Mouse (Mus musculus): ENCODE measurements around the gene Hspa1l.
"Not testable (repeated sequence)": the region's sequence is repeated elsewhere in the genome, so short reads cannot be mapped to it uniquely, and the experiment has no call there.

Hspa1l gene

DNA sequence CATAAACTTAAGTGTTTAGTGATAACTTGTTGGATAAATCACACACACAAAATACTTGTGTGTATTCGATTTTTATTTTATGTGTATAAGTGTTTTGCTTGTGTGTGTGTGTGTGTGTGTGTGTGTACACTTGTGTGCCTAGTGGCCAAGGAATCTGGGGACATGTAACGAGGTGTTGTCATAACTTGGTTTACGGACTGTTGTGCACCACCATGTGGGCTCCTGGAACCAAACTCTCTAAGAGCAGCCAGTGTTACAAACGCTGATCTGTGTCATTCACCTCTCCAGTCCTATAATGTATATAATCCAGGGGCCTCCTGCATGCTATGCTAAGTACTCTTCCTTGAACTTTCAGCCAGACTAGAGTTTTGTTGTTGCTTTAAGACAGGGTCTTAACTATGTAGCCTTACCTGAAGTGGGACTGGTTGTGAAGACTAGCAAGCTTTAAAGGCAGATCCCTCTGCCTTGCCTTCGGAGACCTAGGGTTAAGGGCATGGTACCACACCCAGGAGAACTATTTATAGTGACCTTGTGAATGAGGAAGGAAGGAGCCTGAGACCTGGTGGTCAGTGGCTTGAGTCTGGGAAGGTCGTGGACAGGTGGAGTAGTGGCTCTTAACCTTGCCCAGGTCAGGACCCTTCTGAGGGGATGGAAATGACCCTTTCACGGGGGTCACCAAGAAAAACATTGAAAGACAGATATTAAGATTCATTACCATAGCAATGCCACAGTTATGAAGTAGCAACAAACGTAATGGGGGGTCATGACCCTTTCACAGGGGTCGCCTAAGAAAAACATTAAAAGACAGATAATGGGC lies 30.7 kb downstream of the Hspa1l start:
- DNase-seq (ENCODE audit: low spot score in 2 of 2), result no peak

DNA sequence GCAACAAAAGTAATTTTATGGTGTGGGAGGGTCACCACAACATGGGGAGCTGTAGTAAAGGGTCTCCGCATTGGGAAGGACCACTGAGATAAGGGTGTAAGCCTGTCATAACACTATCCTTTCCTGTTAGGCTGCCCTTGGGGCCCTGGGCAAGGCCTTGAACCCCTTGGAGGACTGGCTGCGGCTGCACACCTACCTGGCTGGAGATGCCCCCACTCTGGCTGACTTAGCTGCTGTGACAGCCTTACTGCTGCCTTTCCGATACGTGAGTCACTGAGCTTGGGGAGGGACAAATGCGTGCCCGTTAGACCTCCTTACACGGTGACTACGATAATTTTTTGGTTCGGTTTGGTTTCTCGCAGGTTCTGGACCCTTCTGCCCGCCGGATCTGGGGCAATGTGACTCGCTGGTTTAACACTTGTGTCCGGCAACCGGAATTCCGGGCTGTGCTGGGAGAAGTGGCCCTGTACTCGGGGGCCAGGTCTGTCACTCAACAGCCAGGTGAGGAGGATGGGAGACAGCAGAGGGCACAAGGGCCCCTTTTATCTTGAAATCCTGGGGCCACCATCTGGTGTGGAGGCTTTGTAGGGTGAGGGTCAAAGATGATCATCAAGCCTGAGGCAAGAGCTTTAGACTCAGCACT lies 31.7 kb downstream of the Hspa1l start:
- no peak for DNase-seq (ENCODE audit: low spot score in 2 of 2)

DNA sequence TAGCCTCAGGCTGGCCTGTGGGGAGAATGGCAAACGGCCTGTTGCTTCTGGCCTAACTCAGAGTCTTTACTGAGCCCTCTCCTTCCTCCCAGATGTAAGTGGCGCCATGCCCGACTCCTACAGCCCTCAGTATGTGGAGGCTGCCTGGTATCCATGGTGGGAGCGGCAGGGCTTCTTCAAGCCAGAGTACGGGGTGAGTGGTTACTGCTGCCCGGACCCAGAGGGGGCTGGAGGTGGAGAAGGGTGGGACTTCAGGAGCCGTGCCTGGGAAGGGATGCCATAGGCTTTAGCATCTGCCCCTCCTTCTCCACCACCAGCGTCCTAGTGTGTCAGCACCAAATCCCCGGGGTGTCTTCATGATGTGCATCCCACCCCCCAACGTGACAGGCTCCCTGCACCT lies 32.7 kb downstream of the Hspa1l start:
- no peak for DNase-seq (ENCODE audit: low spot score in 2 of 2)

DNA sequence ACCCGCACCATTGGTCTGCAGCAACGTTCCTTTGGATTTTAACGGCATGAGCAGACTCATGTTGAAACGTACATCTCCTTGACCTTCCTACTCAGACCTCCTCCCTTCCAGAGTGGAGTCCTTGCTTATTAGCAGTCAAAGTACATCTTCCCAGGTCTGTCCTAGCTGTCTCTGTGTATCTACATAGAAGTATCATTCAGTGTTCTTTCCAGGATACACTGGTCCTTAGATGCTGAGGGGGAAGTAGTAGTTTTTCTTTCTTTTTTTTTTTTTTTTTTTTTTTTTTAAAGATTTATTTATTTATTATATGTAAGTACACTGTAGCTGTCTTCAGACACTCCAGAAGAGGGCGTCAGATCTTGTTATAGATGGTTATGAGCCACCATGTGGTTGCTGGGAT lies 33.4 kb downstream of the Hspa1l start:
- not testable (repeated sequence) for DNase-seq (ENCODE audit: low spot score in 2 of 2)

DNA sequence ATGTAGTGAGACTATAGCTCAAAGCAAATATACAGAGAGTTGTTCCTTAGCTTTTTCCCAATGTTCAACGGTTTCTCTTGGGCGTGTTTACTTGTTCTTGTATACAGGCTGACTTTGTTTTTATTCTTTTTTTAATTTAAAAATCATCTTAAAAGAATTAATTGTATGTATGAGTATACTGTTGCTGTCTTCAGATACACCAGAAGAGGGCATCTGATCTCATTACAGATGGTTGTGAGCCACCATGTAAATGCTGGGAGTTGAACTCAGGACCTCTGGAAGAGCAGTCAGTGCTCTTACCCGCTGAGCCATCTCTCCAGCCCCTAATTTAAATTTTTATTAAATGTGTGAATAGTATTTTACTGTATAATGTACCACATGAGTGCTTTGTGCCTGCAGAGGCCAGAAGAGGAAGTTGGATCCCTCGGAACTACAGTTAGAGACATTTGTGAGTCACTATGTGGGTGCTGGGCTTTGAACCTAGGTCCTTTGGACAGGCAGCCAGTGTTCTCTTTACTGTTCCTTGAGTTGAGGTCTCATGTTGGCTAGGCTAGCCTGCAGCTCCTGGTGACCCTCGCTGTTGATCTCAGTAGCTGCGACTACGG lies 35.0 kb downstream of the Hspa1l start:
- DNase-seq (ENCODE audit: low spot score in 2 of 2), result no peak

DNA sequence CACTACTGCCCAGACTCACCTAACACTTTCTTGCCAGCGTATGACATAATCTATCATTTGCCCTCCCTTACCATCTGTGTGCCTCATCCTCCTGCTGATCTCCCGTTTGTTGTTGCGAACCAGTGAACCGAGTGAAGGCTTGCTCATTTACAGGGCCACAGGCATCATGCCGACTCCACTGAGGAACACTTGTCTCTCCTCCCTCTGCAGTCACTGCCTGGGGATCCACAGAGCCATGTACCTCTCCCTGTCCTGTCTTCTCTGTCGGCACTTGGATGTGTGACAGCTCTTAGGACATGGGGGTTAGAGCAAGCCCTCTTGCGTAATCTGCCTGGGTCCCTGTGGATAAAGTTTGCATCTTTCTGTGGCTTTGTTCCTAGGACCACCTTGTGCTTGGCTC lies 37.1 kb downstream of the Hspa1l start:
- DNase-seq (ENCODE audit: low spot score in 2 of 2), result no peak

DNA sequence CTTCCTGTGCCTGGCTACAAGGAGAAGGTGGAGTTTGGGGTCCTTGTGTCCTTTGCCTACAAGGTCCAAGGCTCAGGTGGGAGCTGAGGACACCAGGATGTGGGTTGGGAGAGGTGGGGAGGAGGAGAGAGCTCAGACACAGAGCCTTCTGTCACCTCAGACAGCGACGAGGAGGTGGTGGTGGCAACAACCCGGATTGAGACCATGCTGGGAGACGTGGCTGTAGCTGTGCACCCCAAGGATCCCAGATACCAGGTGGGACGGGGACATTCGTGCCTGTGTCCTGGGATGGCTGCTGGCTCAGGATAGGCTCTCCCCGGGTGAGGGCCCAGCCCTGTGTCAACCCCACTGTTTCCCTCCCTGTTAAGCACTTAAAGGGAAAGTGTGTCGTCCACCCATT lies 38.9 kb downstream of the Hspa1l start:
- DNase-seq (ENCODE audit: low spot score in 2 of 2), result no peak

DNA sequence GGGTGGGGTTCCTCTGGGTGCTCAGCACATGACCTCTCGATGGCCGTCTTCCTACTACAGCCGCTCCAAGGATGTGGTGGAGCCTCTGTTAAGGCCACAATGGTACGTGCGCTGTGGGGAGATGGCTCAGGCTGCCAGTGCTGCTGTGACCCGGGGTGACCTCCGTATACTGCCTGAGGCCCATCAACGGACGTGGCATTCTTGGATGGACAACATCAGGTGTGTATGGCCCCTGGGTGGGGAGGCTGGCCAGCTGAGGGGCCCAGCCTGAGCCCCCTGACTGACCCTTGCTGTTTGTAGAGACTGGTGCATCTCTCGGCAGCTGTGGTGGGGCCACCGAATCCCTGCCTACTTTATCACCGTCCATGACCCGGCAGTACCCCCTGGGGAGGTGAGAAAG lies 39.9 kb downstream of the Hspa1l start:
- DNase-seq (ENCODE audit: low spot score in 2 of 2), result no peak

DNA sequence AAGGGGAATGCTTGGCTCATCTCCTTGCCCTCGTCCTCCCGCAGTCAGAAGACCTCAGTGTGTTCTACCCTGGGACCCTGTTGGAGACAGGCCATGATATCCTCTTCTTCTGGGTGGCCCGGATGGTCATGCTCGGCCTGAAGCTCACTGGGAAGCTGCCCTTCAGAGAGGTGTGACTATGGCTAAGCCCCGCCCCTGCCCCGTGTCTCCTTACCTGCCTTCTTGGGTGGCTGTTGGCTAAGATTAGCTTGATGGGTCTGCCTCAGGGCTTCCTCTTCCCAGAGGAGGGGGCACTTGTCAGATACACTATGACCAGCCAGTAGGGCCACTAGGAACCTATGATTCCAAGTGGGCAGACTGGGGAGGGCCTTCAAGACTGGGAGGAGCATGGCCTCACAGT lies 40.7 kb downstream of the Hspa1l start:
- no peak for DNase-seq (ENCODE audit: low spot score in 2 of 2)

DNA sequence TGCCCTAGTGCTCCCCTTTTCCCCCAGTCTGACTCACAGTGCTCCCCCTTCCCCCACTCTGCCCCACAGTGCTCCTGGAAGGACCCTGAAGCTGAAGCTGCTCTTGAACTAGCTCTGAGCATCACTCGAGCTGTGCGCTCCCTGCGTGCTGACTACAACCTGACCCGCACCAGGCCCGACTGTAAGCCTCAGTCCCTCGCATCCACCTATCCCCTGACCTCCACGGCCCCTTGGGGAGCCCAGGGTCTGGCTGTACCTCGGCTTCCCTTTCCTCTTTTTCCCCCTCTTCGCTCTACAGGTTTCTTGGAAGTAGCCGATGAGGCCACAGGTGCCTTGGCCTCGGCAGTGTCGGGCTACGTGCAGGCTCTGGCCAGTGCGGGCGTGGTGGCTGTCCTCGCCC lies 42.8 kb downstream of the Hspa1l start:
- DNase-seq (ENCODE audit: low spot score in 2 of 2), result no peak

DNA sequence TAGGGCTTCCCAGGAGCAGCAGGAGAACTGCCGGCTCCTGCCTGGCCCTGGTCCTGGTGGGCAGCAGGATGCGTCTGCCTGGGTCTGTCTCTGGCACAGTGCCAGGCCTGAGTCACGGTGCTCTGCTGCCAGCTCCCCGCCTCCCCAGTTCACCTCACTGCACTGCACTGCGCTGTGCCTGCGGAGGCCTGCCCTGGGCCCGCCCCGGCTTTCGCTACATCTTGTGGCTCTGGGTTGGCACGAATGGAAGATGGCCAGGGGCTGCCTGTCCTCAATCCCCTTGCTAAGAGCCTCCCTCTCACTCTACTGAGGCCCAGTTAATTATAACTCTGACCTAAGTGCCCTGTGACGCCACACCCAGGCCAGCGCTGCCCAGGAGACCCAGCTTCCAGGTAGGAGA lies 43.9 kb downstream of the Hspa1l start, which contains the start of gene Vwa7:
Gene Vwa7, plus strand, starts transcription at position 204 of the 400 bp plus-strand sequence.
- DNase-seq (ENCODE audit: low spot score in 2 of 2), result peak; percentile 52 to 75

DNA sequence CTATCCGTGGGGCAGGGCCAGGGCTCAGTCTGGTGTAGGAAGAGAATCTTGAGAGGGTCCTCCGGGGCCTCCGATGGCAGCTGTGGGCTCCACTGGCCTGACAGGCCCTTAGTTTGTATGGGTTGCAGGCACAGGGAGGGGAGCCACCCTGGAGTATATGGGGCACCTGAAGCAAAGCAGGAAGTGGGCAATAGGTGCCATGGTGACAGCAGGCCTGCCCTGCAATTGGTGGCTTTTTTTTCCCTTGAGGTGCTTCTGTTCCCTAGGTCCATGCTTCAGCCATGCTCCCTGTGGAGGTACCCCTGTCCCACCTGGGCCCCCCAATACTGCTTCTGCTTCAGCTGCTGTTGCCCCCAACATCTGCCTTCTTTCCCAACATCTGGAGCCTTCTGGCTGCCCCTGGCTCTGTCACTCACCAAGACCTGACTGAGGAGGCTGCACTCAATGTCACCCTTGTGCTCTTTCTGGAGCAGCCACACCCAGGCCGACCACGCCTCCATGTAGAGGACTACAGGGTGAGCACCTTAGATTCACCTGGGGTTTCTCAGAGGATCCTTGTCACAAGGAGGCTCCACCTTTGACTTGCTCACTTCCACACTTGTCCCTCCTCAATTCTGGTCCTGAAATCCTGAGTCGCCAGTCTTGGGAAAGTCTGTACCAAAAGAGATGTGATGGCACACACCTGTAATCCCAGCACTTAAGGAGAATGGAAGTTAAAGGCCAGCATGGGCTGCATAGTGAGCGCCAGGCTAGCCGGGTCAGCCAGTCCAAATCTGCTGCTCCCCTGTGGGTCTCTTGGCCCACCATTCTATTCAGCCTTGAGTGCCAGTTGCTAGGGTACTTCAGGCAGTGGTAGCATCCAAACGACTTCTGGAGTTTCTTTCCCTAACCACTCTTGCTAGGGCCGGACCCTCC lies 44.5 kb downstream of the Hspa1l start:
- no peak for DNase-seq (ENCODE audit: low spot score in 2 of 2)

DNA sequence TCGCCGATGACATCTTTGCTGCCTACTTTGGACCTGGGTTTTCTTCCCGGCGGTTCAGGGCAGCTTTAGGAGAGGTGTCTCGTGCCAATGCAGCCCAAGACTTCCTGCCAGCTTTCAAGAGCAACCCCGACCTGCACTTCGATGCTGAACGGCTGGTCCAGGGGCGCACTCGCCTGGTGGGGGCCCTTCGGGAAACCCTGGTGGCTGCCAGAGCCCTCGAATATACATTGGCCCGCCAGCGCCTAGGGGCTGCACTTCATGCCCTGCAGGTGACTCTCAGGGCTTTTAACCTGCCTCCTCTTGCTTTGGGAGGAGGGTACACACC lies 45.2 kb downstream of the Hspa1l start:
- DNase-seq (ENCODE audit: low spot score in 2 of 2), result no peak

DNA sequence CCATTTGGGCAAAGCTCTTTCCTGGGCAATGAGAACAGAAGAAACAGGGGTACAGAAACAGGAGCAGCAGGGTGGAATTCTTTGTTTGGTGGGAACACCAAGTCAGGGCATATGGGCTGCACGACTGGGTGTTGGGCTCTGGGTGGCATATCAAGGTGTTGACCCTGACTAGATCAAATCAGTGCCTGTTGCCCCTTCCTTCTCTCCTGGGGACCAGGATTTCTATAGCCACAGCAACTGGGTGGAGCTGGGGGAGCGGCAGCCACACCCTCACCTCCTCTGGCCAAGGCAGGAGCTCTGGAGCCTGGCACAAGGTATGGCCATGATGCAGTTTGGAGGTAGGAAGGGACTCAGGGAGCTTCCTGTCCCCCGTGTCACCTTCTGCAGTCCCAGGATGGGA lies 45.7 kb downstream of the Hspa1l start:
- DNase-seq (ENCODE audit: low spot score in 2 of 2), result no peak

DNA sequence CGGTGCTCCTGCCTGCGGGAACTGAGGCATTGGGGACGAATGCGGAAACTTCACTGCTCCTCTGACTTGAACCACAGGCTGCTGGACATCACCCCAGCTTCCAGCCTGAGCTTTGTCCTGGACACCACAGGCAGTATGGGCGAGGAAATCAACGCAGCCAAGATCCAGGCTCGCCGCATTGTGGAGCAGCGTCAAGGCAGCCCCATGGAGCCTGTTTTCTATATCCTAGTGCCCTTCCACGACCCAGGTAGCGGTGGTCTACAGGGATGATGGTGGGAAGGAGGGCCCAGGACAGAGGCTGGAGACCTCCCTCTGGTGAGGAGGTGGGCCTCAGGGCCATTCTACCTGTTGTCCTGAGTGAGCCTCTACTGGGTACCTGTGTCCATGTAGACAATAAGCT lies 47.4 kb downstream of the Hspa1l start:
- no peak for DNase-seq (ENCODE audit: low spot score in 2 of 2)

DNA sequence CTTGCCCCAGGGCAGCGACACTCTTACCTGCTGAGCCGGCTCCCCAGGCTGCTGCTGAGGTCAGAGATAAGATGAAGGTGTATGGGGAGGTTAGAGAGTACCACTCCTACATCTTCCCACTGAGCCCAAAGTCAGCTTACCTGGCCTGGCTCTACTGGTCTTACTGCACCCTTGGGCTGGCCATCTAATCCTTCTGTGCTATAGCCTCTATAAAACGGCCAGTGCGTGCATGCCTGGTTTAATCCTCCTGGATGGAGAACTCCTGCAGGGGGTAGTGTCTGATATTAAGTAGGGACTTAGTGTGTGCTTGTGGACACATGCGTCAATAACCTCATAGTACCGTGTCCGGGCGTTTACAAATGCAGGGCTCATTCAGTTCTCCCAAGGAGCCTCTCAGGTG lies 48.0 kb downstream of the Hspa1l start:
- no peak for DNase-seq (ENCODE audit: low spot score in 2 of 2)

DNA sequence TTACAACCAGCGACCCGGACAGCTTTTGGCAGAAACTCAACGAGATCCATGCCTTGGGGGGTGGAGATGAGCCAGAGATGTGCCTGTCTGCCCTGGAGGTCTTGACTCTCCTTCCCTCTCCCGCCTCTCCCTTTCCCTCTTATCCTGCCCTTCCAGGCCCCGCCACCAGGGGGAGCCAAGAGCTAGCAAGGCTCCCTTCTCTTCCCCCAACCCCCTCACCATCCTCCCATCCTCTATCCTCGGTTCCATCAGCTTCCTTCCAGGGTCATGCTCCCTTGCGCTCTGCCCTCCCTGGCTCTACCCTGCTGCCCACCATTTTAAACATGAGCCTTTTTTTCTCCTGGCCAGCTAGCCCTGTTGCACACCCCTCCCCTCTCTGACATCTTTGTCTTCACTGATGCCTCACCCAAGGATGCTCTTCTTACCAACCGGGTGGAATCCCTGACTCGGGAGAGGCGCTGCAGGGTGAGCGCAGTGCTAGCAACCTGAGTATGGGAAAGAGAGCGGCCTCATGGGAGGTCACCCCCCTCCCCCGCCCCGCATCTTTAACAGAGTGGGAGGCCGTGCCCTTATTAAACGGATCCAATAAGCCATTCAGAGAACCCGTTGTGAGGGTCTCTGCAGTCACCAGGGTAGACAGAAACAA lies 48.8 kb downstream of the Hspa1l start:
- DNase-seq (ENCODE audit: low spot score in 2 of 2), result peak; percentile 75 to 87

DNA sequence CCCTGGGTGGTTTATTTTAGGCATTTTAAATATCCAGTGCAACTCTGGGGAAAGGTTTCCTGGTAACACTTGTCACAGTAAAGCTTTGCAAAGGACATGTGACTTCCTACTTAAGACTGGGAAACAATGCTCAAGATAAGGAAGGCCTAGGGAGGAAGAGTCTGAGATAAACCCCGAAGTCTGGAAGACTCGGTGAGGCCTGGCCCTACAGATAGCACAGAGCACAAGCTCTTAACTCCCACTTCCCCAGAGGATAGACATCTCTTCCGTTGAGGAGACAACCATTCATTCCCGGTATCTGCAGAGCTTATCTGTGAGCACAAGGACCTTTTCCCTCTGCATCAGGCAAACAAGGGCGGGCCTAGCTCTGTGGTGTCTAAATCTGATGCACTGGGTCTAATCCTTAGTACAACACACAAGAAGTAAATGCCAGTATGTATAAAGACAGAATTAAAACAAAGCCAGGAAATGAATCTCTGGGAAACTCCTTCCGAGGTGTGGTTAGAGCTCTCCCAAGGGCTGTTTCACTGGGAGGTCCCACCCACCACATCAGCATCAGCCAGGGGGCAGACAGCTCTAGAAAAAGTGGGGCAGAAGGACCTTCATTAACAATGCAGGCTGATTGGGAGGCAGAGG lies 49.5 kb downstream of the Hspa1l start:
- no peak for DNase-seq (ENCODE audit: low spot score in 2 of 2)

DNA sequence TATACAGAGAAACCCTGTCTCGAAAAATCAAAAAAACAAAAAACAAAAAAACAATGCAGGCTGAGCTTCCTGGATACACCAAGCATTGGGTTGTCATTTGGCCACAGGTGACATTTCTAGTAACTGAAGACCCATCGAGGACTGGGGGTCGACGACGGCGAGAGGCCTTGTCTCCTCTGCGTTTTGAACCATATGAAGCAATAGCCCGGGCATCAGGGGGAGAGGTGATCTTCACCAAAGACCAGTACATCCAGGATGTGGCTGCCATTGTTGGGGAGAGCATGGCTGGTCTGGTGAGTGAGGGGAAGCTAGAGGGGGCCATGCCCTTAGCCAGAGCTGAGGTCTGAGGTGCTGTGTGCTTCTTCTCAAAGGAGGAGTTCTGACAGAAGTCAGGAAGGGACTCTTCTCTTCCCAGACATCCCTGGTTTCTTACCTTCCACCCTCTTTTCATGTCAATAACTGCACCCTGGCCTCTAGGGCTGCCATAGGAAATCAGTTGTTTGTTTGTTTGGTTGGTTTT lies 50.1 kb downstream of the Hspa1l start:
- DNase-seq (ENCODE audit: low spot score in 2 of 2), result no peak

DNA sequence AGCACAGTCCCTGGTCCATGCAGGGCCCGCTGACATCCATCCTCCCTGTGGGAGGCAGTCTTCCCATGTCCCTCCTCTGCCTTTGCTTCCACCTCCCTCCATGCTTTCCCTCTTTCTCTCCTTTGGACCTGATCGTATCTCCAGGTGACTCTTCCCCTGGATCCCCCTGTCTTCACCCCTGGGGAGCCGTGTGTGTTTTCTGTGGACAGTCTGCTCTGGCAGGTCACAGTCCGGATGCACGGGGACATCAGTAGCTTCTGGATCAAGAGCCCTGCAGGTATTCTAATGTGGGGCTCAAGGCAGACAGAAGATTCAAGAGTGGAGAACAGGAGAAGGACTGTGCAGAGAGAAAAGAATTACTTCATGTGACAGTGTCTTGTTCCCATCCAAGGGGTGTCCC lies 50.7 kb downstream of the Hspa1l start:
- no peak for DNase-seq (ENCODE audit: low spot score in 2 of 2)

DNA sequence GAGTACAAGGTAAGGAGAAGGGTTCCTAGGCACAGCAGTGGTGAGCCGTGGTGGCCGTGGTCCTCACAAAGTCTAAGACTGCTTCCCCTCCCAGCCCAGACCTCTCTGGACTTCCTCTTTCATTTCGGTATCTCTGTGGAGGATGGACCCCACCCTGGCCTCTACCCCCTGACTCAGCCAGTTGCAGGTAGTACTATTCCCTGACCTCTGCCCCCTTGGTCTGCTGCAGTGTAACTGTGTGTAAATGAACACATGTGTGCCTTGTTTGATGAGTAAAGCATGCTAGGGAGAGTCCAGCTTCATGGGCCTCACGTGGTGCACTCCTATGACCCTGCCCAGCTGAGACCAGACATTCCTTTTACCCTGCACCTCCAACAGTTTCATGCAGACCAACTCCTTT lies 51.3 kb downstream of the Hspa1l start:
- DNase-seq (ENCODE audit: low spot score in 2 of 2), result no peak

Data from urinary bladder, postnatal 36 days (tissue).